Mouse (Mus musculus): ENCODE measurements around the gene Chrm4. TPM values are rescaled to one million over a fixed set of nuclear protein-coding genes. Genes with fewer than 3 reads are reported as not detected.

The Chrm4 gene
- polyA plus RNA-seq, 1 experiment: 0.80 TPM

DNA sequence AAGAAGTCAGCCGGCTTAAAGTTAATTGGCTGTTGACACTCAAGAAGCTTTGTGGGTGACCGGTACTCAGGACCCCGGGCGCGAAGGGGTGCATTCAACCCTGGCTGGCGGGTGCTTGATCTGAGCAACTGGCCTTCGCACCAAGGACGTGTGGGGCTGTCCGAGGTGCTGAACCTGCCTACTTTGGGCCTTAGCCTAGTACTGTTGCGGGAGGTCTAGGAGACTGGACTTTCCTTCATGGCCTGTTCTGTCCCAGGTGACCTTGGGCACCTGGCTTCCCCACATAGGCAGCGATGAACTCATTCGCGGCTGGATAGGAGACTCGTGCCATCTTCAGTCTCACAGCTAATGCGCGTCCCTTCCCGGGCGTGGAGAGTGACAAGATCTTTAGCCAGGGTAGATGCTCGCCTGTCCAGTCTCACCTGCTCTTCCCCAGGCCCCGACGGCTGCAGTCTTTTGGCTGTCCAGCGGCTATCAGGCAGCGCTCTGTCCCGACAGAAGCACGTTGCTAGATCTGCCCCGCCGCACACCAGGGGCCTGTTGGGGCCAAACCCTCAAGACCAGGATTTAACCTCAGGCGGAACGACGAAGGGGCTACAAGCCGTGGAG, 5.8 kb upstream of the Chrm4 start:
- WGBS: 8% methylated on average over 31 of the region's 31 CpGs
- peak overlapping the region; percentile 71; the same call in 1 of the 2 replicates for H3K4me3 ChIP-seq (ENCODE audit: control insufficient read depth, insufficient read depth, low read length)
- no peak overlapping the region for H3K27ac ChIP-seq (ENCODE audit: control insufficient read depth, insufficient read depth, low read length)
- H3K36me3 ChIP-seq (ENCODE audit: control insufficient read depth, insufficient read depth, low read length): peaks cover 15% of the 10 kb centered on the region; the same call in 1 of the 2 replicates
- H3K4me1 ChIP-seq (replicated peaks; ENCODE audit: control insufficient read depth, insufficient read depth, low read length): peaks cover 24% of the 10 kb centered on the region
- H3K27me3 ChIP-seq (ENCODE audit: control insufficient read depth, insufficient read depth, low read length): peaks cover 18% of the 10 kb centered on the region
- DNase-seq: peak; percentile 55
- TF ChIP-seq CTCF (IDR thresholded peaks at IDR 0.05; ENCODE audit: borderline replicate concordance, control insufficient read depth, extremely low read depth, insufficient read depth, low read length, poor library complexity) (no peak), POLR2A (IDR thresholded peaks at IDR 0.05; ENCODE audit: control insufficient read depth, extremely low read depth, insufficient read depth, low read length, poor library complexity) (no peak)

DNA sequence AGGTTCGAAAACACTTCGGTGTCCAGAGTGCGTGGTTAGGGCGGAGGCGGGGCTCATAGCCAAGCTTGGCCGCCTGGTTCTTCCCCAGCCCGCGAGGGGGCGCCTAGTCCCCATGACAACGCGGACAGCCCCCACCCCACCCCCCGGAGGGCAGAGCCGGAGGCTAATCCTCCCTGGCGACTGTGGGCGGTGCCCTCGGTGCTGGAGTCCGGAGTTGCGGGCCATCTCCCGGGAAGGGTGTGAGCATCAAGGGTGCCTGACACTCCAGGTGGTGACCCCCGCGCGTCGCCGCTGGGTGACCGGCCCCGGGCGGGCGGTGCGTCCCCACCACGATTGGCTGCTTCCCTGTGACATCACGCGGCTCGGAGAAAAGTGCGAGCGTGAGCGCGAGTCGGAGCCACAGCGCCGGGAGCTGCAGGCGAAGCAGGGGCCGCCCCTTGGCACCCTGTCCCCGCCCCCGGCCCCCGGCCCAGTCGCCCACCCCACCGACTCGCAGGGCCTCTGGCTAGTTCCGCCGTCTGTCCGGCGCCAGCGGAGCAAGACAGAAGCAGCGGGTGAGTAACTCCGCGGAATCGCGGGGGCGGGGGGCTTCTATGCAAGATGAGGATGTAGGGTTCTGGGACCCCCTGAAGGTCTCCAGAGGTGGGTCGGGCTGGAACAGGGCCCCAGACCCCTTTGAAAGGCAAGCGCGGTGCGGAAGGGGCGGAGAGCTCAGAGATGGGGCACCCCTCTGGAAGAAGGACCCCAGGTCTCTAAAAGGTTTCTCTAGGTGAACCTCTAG, 5.1 kb upstream of the Chrm4 start:
- peak; percentile 67; the same call in 1 of the 2 replicates for TF ChIP-seq CTCF (IDR thresholded peaks at IDR 0.05; ENCODE audit: borderline replicate concordance, control insufficient read depth, extremely low read depth, insufficient read depth, low read length, poor library complexity)
- no peak for TF ChIP-seq POLR2A (IDR thresholded peaks at IDR 0.05; ENCODE audit: control insufficient read depth, extremely low read depth, insufficient read depth, low read length, poor library complexity)
- peaks cover 24% of the 10 kb centered on the region for H3K4me1 ChIP-seq (replicated peaks; ENCODE audit: control insufficient read depth, insufficient read depth, low read length)
- H3K27ac ChIP-seq (ENCODE audit: control insufficient read depth, insufficient read depth, low read length): no peak overlapping the region
- peaks cover 11% of the 10 kb centered on the region; the same call in 1 of the 2 replicates for H3K36me3 ChIP-seq (ENCODE audit: control insufficient read depth, insufficient read depth, low read length)
- WGBS: 2% methylated on average over 64 of the region's 64 CpGs
- H3K4me3 ChIP-seq (ENCODE audit: control insufficient read depth, insufficient read depth, low read length): peak overlapping the region; percentile 71
- peak; percentile 74 for DNase-seq
- peaks cover 18% of the 10 kb centered on the region for H3K27me3 ChIP-seq (ENCODE audit: control insufficient read depth, insufficient read depth, low read length)

DNA sequence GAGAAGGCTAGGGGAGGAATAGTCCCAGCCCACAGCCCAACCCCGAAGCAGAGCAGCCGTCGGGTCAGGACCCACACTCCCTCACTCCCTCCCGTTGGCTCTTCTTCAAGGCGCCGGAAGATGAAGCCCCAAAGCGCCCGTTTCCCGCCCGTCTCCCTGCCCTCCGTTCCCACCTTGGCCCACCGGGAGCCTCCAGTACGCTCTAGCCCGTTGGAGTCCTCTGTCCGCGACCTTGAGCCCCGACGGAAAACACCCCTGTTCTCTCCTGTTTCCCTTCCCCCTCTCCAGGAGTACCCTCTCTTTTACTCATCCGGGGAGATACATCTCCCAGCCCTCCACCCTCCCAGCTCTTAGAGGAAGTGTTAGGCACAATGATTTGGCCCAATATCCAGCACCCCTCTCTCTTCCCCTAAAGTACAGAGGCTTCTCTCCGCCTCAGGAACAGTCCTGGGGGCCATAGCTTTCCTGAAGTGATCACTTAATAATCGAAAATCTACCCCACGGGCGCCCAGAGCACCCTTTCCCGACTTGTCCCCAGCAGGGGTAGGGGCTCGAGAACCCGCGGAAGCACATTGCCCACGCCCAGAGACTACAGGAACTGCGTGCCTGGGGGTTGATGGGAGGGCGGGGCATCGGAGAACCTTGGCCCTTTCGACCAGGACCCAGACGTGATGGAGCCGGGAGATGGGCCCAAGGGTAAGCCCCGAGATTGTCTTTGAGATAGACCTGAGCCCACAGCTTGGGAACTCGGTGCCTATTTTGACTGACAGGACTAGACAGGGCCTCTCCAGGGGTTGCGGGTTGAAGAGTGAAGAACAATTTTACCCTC, 4.2 kb upstream of the Chrm4 start:
- Histone ChIP-seq H3K4me1 (replicated peaks; ENCODE audit: control insufficient read depth, insufficient read depth, low read length) (peaks cover 24% of the 10 kb centered on the region), H3K27me3 (ENCODE audit: control insufficient read depth, insufficient read depth, low read length) (peaks cover 18% of the 10 kb centered on the region), H3K27ac (ENCODE audit: control insufficient read depth, insufficient read depth, low read length) (no peak overlapping the region), H3K4me3 (ENCODE audit: control insufficient read depth, insufficient read depth, low read length) (peak overlapping the region; percentile 71), H3K36me3 (ENCODE audit: control insufficient read depth, insufficient read depth, low read length) (peaks cover 6% of the 10 kb centered on the region; the same call in 1 of the 2 replicates)
- no peak for DNase-seq
- WGBS: 5% methylated on average over 37 of the region's 37 CpGs
- no peak for TF ChIP-seq POLR2A (IDR thresholded peaks at IDR 0.05; ENCODE audit: control insufficient read depth, extremely low read depth, insufficient read depth, low read length, poor library complexity)

DNA sequence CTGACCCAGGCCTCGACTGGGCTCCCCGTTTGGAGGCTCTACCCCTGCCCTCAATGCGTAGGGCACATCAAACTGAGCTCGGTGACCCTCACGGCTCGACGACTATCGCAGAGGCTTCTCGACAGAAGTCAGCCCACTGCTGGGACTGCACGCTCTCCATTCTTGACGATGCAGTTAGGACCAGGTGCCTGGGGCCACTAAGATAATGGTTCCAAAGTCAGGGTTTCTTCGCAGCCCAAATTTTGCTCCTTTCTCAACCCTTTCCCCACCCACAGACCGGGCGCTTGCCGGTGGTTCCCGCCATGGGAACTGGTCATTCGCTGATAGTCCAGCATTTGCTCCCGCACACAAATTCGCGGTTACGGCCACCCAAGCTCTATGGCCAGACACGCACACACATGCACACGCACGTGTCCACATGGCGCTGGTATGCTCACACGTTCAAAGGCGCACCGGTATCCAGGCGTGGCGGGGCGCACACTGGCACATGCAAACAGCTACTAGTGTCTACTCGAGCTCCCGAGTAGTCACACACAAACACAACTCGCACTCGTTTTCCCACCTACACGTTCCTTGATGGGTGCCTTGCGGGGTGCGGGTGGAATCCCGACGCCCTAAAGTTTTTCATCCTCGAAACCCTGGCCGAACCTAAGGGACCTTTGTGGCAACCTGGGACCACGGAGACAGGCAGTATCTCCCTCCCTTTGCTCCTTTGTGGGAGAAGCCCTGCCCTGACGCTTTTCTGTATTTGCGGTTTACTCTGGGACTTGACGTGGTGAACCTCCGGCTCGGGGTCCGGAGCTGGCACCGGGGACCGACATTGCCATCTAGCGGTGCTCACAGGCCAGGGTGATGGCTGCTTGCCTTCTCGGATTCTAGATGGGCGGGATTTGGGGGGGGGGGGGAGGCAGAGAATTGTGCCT, 3.4 kb upstream of the Chrm4 start:
- Histone ChIP-seq H3K4me3 (ENCODE audit: control insufficient read depth, insufficient read depth, low read length) (peak overlapping the region; percentile 10), H3K4me1 (replicated peaks; ENCODE audit: control insufficient read depth, insufficient read depth, low read length) (peaks cover 28% of the 10 kb centered on the region), H3K27ac (ENCODE audit: control insufficient read depth, insufficient read depth, low read length) (no peak overlapping the region), H3K27me3 (ENCODE audit: control insufficient read depth, insufficient read depth, low read length) (peaks cover 18% of the 10 kb centered on the region), H3K36me3 (ENCODE audit: control insufficient read depth, insufficient read depth, low read length) (no peaks in the 10 kb centered on the region)
- TF ChIP-seq CTCF (IDR thresholded peaks at IDR 0.05; ENCODE audit: borderline replicate concordance, control insufficient read depth, extremely low read depth, insufficient read depth, low read length, poor library complexity) (peak; percentile 84), POLR2A (IDR thresholded peaks at IDR 0.05; ENCODE audit: control insufficient read depth, extremely low read depth, insufficient read depth, low read length, poor library complexity) (no peak)
- WGBS: 6% methylated on average over 54 of the region's 54 CpGs
- peak; percentile 74 for DNase-seq

DNA sequence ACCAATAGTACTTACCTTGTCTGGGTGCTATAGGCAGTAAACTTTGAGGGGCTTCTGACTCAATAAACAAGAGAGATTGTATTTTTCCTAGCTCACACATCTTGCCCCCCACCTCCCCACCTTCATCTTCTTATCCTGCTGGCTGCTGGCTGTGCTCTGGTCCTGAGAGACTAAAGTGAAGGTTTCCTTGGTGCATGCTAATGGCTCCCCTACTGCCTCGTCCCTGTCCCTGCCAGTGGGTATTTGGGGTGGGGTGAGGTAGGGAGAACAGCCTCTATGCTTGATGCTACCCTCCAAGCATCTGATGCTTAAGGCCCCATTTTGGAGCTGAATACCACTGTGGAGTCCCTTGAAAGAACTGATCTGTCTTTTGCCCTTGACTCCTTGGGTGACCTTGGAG, 2.3 kb upstream of the Chrm4 start:
- TF ChIP-seq CTCF (IDR thresholded peaks at IDR 0.05; ENCODE audit: borderline replicate concordance, control insufficient read depth, extremely low read depth, insufficient read depth, low read length, poor library complexity) (no peak), POLR2A (IDR thresholded peaks at IDR 0.05; ENCODE audit: control insufficient read depth, extremely low read depth, insufficient read depth, low read length, poor library complexity) (no peak)

More for the DNA sequence above, 2.3 kb upstream of the Chrm4 start:
- Histone ChIP-seq H3K4me1 (replicated peaks; ENCODE audit: control insufficient read depth, insufficient read depth, low read length) (peaks cover 28% of the 10 kb centered on the region), H3K4me3 (ENCODE audit: control insufficient read depth, insufficient read depth, low read length) (no peak overlapping the region), H3K27me3 (ENCODE audit: control insufficient read depth, insufficient read depth, low read length) (peaks cover 18% of the 10 kb centered on the region), H3K36me3 (ENCODE audit: control insufficient read depth, insufficient read depth, low read length) (no peaks in the 10 kb centered on the region), H3K27ac (ENCODE audit: control insufficient read depth, insufficient read depth, low read length) (no peak overlapping the region)
- DNase-seq: no peak
- WGBS: 91% methylated on average over 1 of the region's 1 CpGs
